Mouse (Mus musculus) forebrain, embryonic 15.5 days (tissue): ENCODE data around the gene Hmox2. TPM values are rescaled to one million over a fixed set of nuclear protein-coding genes. Genes with fewer than 3 reads are reported as not detected.
"Not testable (repeated sequence)": the region's sequence is repeated elsewhere in the genome, so short reads cannot be mapped to it uniquely, and the experiment has no call there.

Source experiments
- ATAC-seq: fragments of 200-750 bp; cut with Nextera tagmentation; replicated peaks from 2 replicates; pipeline ENCODE4 v1.8.0; 2017; ENCODE audit warnings: mild to moderate bottlenecking, moderate TSS enrichment, moderate library complexity
- H3K27ac ChIP-seq: fragments of 300-500 bp; sonication (generic); replicated peaks from 2 replicates; pipeline ENCODE4 v1.5.1; 2015; ENCODE audit warnings: mild to moderate bottlenecking, inconsistent platforms
- H3K27me3 ChIP-seq: fragments of 300-500 bp; sonication (generic); 2 replicates; pipeline ENCODE4 v1.6.1; 2015; ENCODE audit warnings: inconsistent platforms
- H3K36me3 ChIP-seq: fragments of 300-500 bp; sonication (generic); 2 replicates; pipeline ENCODE4 v1.6.1; 2015; ENCODE audit warnings: mild to moderate bottlenecking, inconsistent platforms
- H3K4me1 ChIP-seq: fragments of 300-500 bp; sonication (generic); 2 replicates; pipeline ENCODE4 v1.6.1; 2015; ENCODE audit warnings: inconsistent platforms
- H3K4me2 ChIP-seq: fragments of 300-500 bp; sonication (generic); replicated peaks from 2 replicates; pipeline ENCODE4 v1.6.1; 2015; ENCODE audit warnings: mild to moderate bottlenecking, inconsistent platforms
- H3K4me3 ChIP-seq: fragments of 300-500 bp; sonication (generic); 2 replicates; pipeline ENCODE4 v1.5.1; 2015; ENCODE audit warnings: mild to moderate bottlenecking, inconsistent platforms
- H3K9ac ChIP-seq: fragments of 300-500 bp; sonication (generic); replicated peaks from 2 replicates; pipeline ENCODE4 v1.6.1; 2015; ENCODE audit warnings: mild to moderate bottlenecking, inconsistent platforms
- H3K9me3 ChIP-seq: fragments of 300-500 bp; sonication (generic); 2 replicates; pipeline ENCODE4 v1.6.1; 2016; ENCODE audit warnings: inconsistent platforms
- WGBS: fragments of 180-500 bp; shearing (Covaris S2); methylation state at CpG from one replicate; pipeline ENCODE4 v1.1.7; 2015; ENCODE audit warnings: mixed read lengths; 5-methylcytosine and 5-hydroxymethylcytosine counted together
- polyA plus RNA-seq: library from polyadenylated mRNA; unstranded; fragments of >200 nt; fragmentation: Nextera tagmentation; extraction: Ambion mirVana; gene quantifications from 2 replicates; pipeline ENCODE4 v1.2.1, GENCODE M21; 2015

The Hmox2 gene
- polyA plus RNA-seq, 1 experiment from 2014 or later: 88.3 TPM

DNA sequence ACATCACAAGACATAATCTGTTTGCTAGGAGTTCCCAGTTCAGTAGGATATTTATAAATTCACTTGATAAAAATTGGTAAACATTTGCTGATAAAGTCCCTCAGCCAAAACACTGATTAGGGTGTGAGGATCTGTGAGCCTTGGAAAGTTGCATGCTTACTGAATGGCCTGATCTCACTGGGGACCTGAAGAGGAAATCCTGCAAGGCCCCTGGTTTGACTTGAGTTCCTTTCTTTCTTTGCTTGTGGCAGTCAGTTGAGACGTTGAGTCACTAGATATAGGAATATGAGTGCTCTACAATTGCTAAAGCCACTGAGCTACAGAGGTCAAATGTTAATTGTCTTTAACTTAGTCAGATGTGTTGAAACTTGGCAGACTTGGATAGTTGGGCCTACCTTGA lies 1.8 kb downstream of the Hmox2 start:
- peaks cover 16% of the 10 kb centered on the region for H3K4me1 ChIP-seq
- no peaks in the 10 kb centered on the region for H3K9me3 ChIP-seq
- no peak overlapping the region for H3K9ac ChIP-seq
- 65% methylated on average over 1 of the region's 1 CpGs for WGBS
- no peak overlapping the region for H3K27ac ChIP-seq
- H3K4me3 ChIP-seq: no peak overlapping the region
- H3K36me3 ChIP-seq: no peaks in the 10 kb centered on the region
- no peak overlapping the region for H3K4me2 ChIP-seq
- H3K27me3 ChIP-seq: no peaks in the 10 kb centered on the region
- ATAC-seq: no peak

DNA sequence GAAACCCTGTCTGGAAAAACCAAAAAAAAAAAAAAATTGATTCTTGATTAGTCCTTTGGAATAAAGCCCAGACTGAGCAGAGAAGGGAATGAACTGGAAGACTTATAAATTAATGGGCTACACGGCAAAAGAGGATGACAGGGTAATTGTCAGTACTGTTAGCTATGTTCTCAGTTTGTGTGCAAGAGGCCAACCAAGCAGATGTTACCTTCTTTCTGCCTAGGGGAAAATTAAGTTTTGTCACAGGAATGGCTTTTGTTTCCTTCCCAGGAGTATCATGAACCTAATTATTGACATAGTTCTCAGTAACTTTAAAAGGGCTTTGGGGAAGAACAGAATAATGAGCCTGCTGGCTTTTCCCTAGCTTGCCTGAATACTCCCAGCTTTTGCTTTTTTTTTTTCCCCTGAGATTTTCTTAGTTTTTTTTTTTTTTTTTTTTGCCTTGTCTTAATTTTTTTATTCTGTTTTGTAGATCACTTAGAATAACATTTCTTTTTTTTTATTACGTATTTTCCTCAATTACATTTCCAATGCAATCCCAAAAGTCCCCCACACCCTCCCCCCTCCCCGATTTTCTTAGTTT lies 4.7 kb downstream of the Hmox2 start:
- Histone ChIP-seq H3K4me3 (no peak overlapping the region), H3K4me1 (peaks cover 16% of the 10 kb centered on the region), H3K36me3 (no peaks in the 10 kb centered on the region), H3K9ac (no peak overlapping the region), H3K27me3 (no peaks in the 10 kb centered on the region), H3K9me3 (no peaks in the 10 kb centered on the region), H3K4me2 (no peak overlapping the region), H3K27ac (no peak overlapping the region)
- 66% methylated on average over 3 of the region's 3 CpGs for WGBS
- no peak for ATAC-seq

DNA sequence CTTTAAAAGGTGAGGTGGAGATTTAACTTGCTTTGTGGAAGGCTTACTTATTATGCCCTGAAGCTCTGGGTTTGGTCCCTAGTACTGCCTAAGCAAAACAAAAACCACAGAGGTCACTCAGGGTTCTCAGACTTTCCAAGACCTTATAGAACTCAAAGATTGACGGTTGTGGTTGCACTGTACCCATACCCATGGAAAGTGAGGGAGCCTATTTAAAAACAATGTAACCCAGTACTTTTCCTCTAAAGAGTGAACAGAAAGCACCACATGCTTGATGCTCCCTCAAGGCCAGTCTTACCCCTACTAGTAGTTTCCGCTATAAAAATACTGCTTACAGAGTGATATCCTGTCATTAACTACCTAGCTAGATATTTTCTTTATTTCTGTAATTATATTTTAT lies 10.1 kb downstream of the Hmox2 start:
- H3K27me3 ChIP-seq: no peaks in the 10 kb centered on the region
- 85% methylated on average over 2 of the region's 2 CpGs for WGBS
- H3K9ac ChIP-seq: no peak overlapping the region
- no peaks in the 10 kb centered on the region for H3K9me3 ChIP-seq
- ATAC-seq: no peak
- no peak overlapping the region for H3K27ac ChIP-seq
- H3K4me1 ChIP-seq: no peaks in the 10 kb centered on the region
- no peak overlapping the region for H3K4me2 ChIP-seq
- no peak overlapping the region for H3K4me3 ChIP-seq
- no peaks in the 10 kb centered on the region for H3K36me3 ChIP-seq

DNA sequence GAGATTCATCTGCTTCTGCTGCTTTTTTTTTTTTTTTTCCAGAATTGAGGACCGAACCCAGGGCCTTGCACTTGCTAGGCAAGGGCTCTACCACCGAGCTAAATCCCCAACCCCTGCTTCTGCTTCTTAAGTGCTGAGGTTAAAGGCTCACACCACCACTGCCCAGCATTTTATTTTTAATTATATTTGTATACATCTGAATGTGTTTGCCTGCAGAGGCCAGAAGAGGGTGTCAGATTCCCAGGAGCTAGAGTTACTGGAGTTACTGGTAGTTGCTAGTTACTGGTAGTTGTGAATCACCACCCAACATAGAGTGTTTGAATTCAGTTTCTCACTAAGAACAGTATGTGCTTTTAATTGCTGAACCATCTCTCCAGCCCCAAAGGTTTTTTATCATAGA lies 13.8 kb downstream of the Hmox2 start:
- no peaks in the 10 kb centered on the region for H3K9me3 ChIP-seq
- H3K27ac ChIP-seq: no peak overlapping the region
- no peaks in the 10 kb centered on the region for H3K27me3 ChIP-seq
- no peaks in the 10 kb centered on the region for H3K36me3 ChIP-seq
- no peak overlapping the region for H3K4me2 ChIP-seq
- no peak overlapping the region for H3K9ac ChIP-seq
- 94% methylated on average over 2 of the region's 2 CpGs for WGBS
- H3K4me1 ChIP-seq: no peaks in the 10 kb centered on the region
- H3K4me3 ChIP-seq: no peak overlapping the region
- no peak for ATAC-seq

DNA sequence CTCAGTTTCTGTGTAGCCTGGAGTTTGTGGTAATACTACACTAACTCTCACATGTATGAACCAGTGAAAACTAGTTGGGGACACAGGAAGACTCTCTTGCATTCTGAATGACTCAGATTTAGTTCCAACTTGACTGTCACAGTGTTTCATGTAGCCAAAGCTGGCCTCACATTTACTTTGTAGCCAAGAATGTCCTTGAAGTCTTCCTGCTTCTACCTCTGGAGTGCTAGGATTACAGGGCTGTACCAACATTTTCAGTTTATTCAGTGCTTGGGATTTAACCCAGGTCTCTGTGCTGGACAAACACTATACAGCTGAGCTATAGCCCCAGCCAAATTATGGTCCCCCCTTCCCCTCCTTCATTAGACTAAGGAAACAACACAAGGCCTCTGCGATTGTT lies 16.0 kb downstream of the Hmox2 start:
- Histone ChIP-seq H3K27ac (no peak overlapping the region), H3K9ac (no peak overlapping the region), H3K4me2 (no peak overlapping the region), H3K27me3 (no peaks in the 10 kb centered on the region), H3K4me3 (no peak overlapping the region), H3K36me3 (no peaks in the 10 kb centered on the region), H3K4me1 (no peaks in the 10 kb centered on the region), H3K9me3 (no peaks in the 10 kb centered on the region)
- WGBS: 98% methylated on average over 1 of the region's 1 CpGs
- no peak for ATAC-seq

DNA sequence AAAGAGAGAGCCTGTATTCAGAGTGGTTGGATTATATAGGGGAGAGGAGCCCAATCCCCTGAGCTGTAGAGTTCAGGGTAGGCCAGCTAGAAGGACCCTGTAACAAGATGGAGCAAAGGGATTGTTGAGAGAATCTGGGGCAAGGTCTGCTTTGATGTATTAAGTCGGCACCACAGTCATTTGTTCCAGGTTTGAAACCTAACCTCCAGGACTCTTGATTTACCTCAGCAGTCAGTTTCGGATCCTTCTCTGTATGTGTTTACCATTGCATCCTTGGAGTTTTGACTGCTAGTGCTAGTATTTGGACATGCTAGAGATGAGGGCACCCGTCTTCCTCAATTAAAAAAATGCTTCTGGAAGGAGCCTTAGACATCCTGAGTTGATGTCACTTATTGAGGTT lies 26.0 kb downstream of the Hmox2 start:
- no peaks in the 10 kb centered on the region for H3K27me3 ChIP-seq
- H3K4me3 ChIP-seq: no peak overlapping the region
- H3K36me3 ChIP-seq: no peaks in the 10 kb centered on the region
- 95% methylated on average over 3 of the region's 3 CpGs for WGBS
- no peak for ATAC-seq
- no peak overlapping the region for H3K9ac ChIP-seq
- no peak overlapping the region for H3K27ac ChIP-seq
- H3K4me2 ChIP-seq: no peak overlapping the region
- peaks cover 2% of the 10 kb centered on the region; the same call in 1 of the 2 replicates for H3K4me1 ChIP-seq
- no peaks in the 10 kb centered on the region for H3K9me3 ChIP-seq

DNA sequence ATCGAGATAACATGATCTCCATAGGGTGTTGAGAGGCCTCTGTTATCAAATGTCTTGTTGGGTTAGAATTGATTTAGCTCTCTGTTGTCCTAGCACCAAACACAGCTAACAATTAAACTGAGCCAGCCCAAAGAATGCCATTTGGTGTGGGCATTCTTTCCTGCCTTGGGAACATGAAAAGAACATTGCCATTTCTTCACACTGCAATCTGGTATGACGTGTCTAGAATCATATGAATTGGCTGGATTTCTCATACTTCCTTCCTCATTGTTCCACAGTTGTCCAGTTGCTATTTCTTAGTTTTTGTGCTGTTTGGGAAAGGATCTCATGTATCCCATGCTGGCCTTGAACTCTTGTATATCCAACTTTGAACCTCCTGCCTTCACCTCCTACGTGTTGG lies 27.9 kb downstream of the Hmox2 start:
- WGBS: 89% methylated on average over 3 of the region's 3 CpGs
- no peak overlapping the region for H3K9ac ChIP-seq
- ATAC-seq: no peak
- no peaks in the 10 kb centered on the region for H3K27me3 ChIP-seq
- no peak overlapping the region for H3K4me3 ChIP-seq
- no peak overlapping the region for H3K27ac ChIP-seq
- no peaks in the 10 kb centered on the region for H3K36me3 ChIP-seq
- peaks cover 10% of the 10 kb centered on the region for H3K4me1 ChIP-seq
- H3K4me2 ChIP-seq: no peak overlapping the region
- no peaks in the 10 kb centered on the region for H3K9me3 ChIP-seq

DNA sequence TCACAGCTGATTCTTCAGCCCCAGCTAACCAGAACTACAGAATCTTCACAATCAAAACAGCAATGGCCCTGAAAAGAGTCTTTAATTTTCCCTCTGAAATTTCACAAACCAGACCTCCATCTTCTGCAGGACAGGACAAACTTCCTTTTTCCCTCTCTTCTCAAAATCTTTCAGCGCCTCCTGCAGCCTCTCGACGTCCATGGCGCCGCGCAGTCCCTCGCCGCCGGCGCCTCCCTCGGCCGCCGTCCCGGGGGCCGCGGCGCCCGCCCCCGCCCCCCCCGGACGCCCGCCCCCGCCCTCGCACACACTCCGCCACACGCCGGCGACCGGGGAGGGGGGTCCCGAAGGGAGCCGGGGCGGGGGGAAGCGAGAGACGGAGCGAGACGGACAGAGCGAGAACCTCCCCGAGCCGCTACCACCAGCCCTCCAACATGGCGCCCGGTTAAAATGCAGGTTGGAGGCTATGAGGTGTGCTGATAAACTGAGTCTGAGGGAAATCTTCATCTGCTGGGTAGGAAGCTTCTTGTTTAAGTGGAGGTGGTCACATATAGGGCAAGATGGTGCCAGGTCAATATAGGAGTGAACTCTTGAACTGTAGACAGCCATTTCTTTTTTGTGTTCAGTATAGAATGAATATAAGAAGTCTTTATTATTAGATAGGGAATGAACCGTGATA lies 30.6 kb downstream of the Hmox2 start:
- not testable (repeated sequence) for H3K9me3 ChIP-seq, H3K36me3 ChIP-seq, H3K27me3 ChIP-seq, H3K4me1 ChIP-seq
- H3K4me2 ChIP-seq: peak overlapping the region; percentile 44
- peak overlapping the region; percentile 47 for H3K9ac ChIP-seq
- H3K4me3 ChIP-seq: peak overlapping the region; percentile 42
- peak overlapping the region; percentile 75 for H3K27ac ChIP-seq
- ATAC-seq: peak; percentile 86
- 2% methylated on average over 41 of the region's 42 CpGs for WGBS

DNA sequence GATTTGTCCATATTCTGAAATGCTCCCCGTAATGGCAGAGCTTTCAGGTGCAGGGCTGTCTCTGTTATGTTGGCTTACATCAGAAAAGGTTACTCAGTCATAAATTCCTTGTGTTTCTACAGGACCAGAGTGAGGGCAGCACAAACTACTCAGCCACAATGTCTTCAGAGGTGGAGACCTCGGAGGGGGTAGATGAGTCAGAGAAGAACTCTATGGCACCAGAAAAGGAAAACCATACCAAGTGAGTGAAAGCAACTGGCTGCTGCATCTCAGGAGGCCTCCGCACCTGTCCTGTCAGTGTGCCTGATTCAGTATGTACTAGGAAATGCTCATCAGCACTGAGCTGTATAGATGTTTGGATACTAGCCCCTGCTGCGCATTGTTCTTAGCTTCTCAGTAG lies 36.3 kb downstream of the Hmox2 start:
- Histone ChIP-seq H3K4me2 (no peak overlapping the region), H3K27me3 (no peaks in the 10 kb centered on the region), H3K4me1 (peaks cover 5% of the 10 kb centered on the region), H3K27ac (no peak overlapping the region), H3K36me3 (peaks cover 32% of the 10 kb centered on the region), H3K4me3 (no peak overlapping the region), H3K9me3 (no peaks in the 10 kb centered on the region), H3K9ac (no peak overlapping the region)
- 97% methylated on average over 4 of the region's 4 CpGs for WGBS
- no peak for ATAC-seq

DNA sequence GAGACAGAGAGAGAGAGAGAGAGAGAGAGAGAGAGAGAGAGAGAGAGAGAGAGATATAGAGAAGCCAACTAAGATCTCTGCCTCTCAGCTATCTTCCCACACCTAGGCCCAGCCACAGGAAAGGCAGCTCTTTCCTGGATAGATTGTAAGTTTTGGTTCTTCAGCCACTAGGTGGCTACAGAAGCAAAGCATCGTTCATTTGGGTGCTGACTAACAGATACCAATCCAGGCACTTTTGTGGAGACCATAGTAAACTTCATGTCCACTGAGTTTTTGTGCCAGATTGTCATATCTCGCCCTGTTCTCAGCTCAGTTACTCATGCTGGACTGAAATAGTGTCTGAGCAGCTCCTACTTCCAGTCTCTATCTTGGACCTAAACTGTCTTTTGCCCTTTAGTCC lies 37.1 kb downstream of the Hmox2 start:
- Histone ChIP-seq H3K27ac (no peak overlapping the region), H3K9ac (no peak overlapping the region), H3K4me1 (no peaks in the 10 kb centered on the region), H3K27me3 (no peaks in the 10 kb centered on the region), H3K4me3 (no peak overlapping the region), H3K4me2 (no peak overlapping the region), H3K36me3 (peaks cover 40% of the 10 kb centered on the region), H3K9me3 (no peaks in the 10 kb centered on the region)
- ATAC-seq: no peak
- 41% methylated on average over 2 of the region's 2 CpGs for WGBS

DNA sequence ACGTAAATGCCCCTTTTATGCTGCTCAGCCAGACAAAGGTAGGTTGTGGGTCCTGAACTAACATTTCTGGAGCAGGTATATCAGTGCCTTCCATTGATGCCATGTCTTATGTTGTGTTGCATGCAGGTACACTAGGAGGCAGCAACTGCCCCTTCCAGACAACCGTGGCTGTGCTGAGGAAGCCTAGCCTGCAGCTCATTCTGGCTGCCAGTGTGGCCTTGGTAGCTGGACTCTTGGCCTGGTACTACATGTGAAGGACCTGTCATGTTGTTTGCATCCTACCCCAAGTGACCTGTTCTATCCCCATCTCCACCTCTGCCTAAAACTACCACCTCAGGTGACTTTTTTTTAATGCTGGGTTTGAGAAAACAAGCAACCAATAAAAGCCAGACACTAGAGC lies 39.7 kb downstream of the Hmox2 start:
- WGBS: 91% methylated on average over 2 of the region's 2 CpGs
- ATAC-seq: no peak
- Histone ChIP-seq H3K4me2 (no peak overlapping the region), H3K9me3 (no peaks in the 10 kb centered on the region), H3K4me1 (no peaks in the 10 kb centered on the region), H3K27me3 (no peaks in the 10 kb centered on the region), H3K9ac (no peak overlapping the region), H3K27ac (no peak overlapping the region), H3K4me3 (no peak overlapping the region), H3K36me3 (peaks cover 65% of the 10 kb centered on the region)

DNA sequence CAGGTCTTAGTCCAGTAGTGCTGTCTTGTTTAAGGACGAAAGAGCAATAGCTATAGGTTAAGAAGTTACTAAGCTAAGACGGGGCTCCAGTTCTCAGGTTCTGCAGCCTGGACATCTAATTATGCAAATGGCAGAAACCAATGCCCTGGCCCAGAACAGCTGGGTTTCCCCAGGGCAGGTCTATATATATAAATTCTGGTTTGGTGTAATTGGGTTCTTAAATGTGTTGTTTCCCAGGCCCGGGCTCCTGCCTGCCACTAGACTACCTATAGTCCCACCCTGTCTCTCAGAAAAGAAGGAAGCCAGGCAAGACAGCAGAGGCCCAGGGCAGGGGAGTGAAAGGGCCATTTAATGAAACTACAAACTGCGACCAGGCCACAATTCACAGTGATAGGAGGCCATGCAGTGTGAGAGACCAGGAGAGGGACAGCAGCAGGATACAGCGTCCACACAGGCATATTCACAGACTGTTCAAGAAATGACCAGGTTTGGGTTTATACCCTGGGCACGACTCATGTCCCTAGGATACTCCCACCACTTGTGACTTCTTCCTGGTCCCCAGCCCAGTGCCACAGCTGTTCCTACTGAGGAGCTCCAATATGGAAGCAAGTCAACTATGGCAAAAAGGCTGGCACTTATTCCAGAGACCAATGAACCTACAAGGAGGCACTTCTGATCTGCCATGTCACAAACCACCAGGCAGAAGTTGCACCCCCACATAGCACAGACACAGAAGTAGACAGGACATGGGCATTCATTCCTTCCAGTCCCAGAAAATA lies 41.0 kb downstream of the Hmox2 start:
- H3K27me3 ChIP-seq: no peaks in the 10 kb centered on the region
- H3K27ac ChIP-seq: no peak overlapping the region
- H3K4me1 ChIP-seq: no peaks in the 10 kb centered on the region
- ATAC-seq: no peak
- H3K4me2 ChIP-seq: no peak overlapping the region
- H3K9me3 ChIP-seq: no peaks in the 10 kb centered on the region
- 92% methylated on average over 6 of the region's 6 CpGs for WGBS
- H3K4me3 ChIP-seq: no peak overlapping the region
- H3K9ac ChIP-seq: no peak overlapping the region
- peaks cover 65% of the 10 kb centered on the region for H3K36me3 ChIP-seq
